Comparison of ENCODE assay signal across 8 mouse cellular contexts in the genomic region with DNA sequence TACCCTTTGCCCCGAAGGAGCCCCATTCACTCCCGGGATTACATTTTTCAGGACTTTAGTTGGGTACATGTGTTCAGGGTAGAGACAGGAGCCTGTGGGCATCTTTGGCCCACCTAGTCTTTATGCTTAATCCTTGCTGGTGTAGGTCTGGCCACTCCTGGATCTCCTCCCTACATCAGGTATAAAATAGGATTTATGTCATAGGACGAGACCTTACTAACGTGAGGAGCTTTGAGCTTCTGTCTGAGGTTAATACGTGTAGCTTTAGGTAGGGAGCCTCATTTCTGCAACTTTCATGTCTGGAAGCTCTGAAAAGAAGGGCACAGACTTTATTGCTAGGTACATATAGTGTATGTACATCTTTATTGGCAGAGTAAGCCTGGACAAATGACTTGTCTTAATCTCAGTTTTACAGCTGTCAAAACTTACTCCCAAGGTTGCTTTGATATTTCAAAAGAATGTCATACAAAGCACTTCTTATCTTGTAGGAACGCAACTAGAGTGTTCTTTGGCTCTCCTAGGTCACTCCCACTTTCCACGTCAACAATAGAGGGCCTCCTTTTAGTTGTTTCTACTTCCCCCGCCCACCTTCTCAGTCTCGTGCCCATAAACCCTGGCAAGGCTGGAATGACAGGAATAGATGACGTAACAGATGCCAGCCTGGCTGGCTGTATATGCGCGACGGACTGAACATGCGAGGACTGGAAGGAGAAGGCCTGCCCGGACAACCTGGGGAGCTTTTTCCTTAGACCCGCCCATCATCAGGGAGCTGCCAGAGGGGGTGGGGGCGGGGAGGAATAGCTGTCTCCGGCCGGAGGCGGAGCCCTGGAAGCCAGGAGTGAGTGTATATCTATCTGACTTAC. TPM values are rescaled to one million over a fixed set of nuclear protein-coding genes. Genes with fewer than 3 reads are reported as not detected.
DNase-seq lines count a peak whose midpoint lies in the region; ATAC-seq and TF ChIP-seq lines count a peak whose summit lies in the region.

No protein-coding gene starts in this region.

- peaks cover 7% of the 10 kb centered on the region for H3K36me3 ChIP-seq in forebrain, embryonic 13.5 days (ENCODE audit: poor library complexity, severe bottlenecking)
- H3K36me3 ChIP-seq in liver, embryonic 16.5 days (ENCODE audit: control insufficient read depth, insufficient read depth) = no peaks in the 10 kb centered on the region
- H3K36me3 ChIP-seq in neural tube, embryonic 12.5 days = peaks cover 7% of the 10 kb centered on the region
- H3K36me3 ChIP-seq in testis, adult 2 months (ENCODE audit: control insufficient read depth, insufficient read depth, low read length) = no peaks in the 10 kb centered on the region

- peaks cover 34% of the 10 kb centered on the region for H3K4me1 ChIP-seq in forebrain, embryonic 13.5 days
- H3K4me1 ChIP-seq in liver, embryonic 16.5 days (ENCODE audit: control insufficient read depth, low read depth, low read length) = peaks cover 62% of the 10 kb centered on the region
- H3K4me1 ChIP-seq in neural tube, embryonic 12.5 days = peaks cover 27% of the 10 kb centered on the region
- H3K4me1 ChIP-seq in testis, adult 2 months (ENCODE audit: control insufficient read depth, insufficient read depth, low read length) = peaks cover 5% of the 10 kb centered on the region

- TF ChIP-seq POLR2A in testis, adult 2 months (IDR thresholded peaks at IDR 0.05; ENCODE audit: control insufficient read depth, low read depth, low read length) = peak; percentile 65; the same call in 1 of the 2 replicates

- peak overlapping the region; percentile 93 for H3K4me2 ChIP-seq in forebrain, embryonic 13.5 days
- peak overlapping the region; percentile 82 for H3K4me2 ChIP-seq in liver, embryonic 16.5 days (ENCODE audit: low read depth, low read length)
- peak overlapping the region; percentile 92 for H3K4me2 ChIP-seq in neural tube, embryonic 12.5 days (replicated peaks)

- ATAC-seq in forebrain, embryonic 13.5 days = peak; percentile 41; the same call in 1 of the 2 replicates
- peak; percentile 60 for ATAC-seq in liver, embryonic 16.5 days (ENCODE audit: low read depth)
- ATAC-seq in neural tube, embryonic 12.5 days (ENCODE audit: low FRiP score, low read depth) = no peak

- DNase-seq in ES-CJ7 (ENCODE audit: low read depth, low spot score) = peak; percentile 81
- DNase-seq in c-Kit-positive CD71-positive TER-119-negative erythroid progenitor cells, embryonic 14.5 days (ENCODE audit: low read depth) = peak; percentile 95
- peak; percentile 67 for DNase-seq in heart, postnatal 25 days (ENCODE audit: low spot score)
- peak; percentile 92 for DNase-seq in large intestine, adult 2 months (ENCODE audit: low read depth, low spot score)

- H3K9ac ChIP-seq in forebrain, embryonic 13.5 days = peak overlapping the region; percentile 86
- H3K9ac ChIP-seq in liver, embryonic 16.5 days (ENCODE audit: low read depth, low read length) = peak overlapping the region; percentile 94
- 0 out of 2 replicates have a peak overlapping the region, but pooled peaks have one; percentile 10 for H3K9ac ChIP-seq in neural tube, embryonic 12.5 days

- peak overlapping the region; percentile 32; the same call in 1 of the 2 replicates for H3K27ac ChIP-seq in forebrain, embryonic 13.5 days
- peak overlapping the region; percentile 93 for H3K27ac ChIP-seq in liver, embryonic 16.5 days (ENCODE audit: low read length)
- H3K27ac ChIP-seq in neural tube, embryonic 12.5 days = no peak overlapping the region
- peak overlapping the region; percentile 83 for H3K27ac ChIP-seq in testis, adult 2 months (ENCODE audit: control insufficient read depth, insufficient read depth, low read depth, low read length)

- H3K9me3 ChIP-seq in forebrain, embryonic 13.5 days (replicated peaks) = no peaks in the 10 kb centered on the region
- no peaks in the 10 kb centered on the region for H3K9me3 ChIP-seq in liver, embryonic 16.5 days (replicated peaks; ENCODE audit: control insufficient read depth, low read length)
- no peaks in the 10 kb centered on the region for H3K9me3 ChIP-seq in neural tube, embryonic 12.5 days

- peak overlapping the region; percentile 88 for H3K4me3 ChIP-seq in forebrain, embryonic 13.5 days
- H3K4me3 ChIP-seq in liver, embryonic 16.5 days (ENCODE audit: low read depth, low read length) = peak overlapping the region; percentile 89
- H3K4me3 ChIP-seq in neural tube, embryonic 12.5 days = peak overlapping the region; percentile 84
- H3K4me3 ChIP-seq in testis, adult 2 months (ENCODE audit: control insufficient read depth, low read depth, low read length) = peak overlapping the region; percentile 88

- TF ChIP-seq CTCF in testis, adult 2 months (IDR thresholded peaks at IDR 0.05; ENCODE audit: control insufficient read depth, insufficient read depth, insufficient replicate concordance, low read depth, low read length) = no peak

- intact Hi-C loops in heart, postnatal 25 days (cut with DNase I) = no loop called here

- H3K27me3 ChIP-seq in forebrain, embryonic 13.5 days = peaks cover 17% of the 10 kb centered on the region
- H3K27me3 ChIP-seq in liver, embryonic 16.5 days (ENCODE audit: control insufficient read depth, insufficient read depth, low read depth, low read length) = no peaks in the 10 kb centered on the region; the same call in 1 of the 2 replicates
- H3K27me3 ChIP-seq in neural tube, embryonic 12.5 days (replicated peaks) = no peaks in the 10 kb centered on the region
- H3K27me3 ChIP-seq in testis, adult 2 months (ENCODE audit: control insufficient read depth, insufficient read depth, low read length) = no peaks in the 10 kb centered on the region

- WGBS in forebrain, embryonic 13.5 days = 5% methylated on average over 20 of the region's 20 CpGs
- WGBS in large intestine, adult 2 months = 4% methylated on average over 20 of the region's 20 CpGs
- 7% methylated on average over 20 of the region's 20 CpGs for WGBS in liver, embryonic 16.5 days (ENCODE audit: insufficient replicate concordance)
- WGBS in neural tube, embryonic 12.5 days = 7% methylated on average over 20 of the region's 20 CpGs

RNA-seq across cellular contexts. Expression of a gene that starts 0.7 kb away (rescaled TPM):
- polyA plus RNA-seq in forebrain, embryonic 13.5 days (2015; fragmentation: Nextera tagmentation; extraction: Ambion mirVana) = 77.3 and 88.0 TPM in 2 replicates
- 10 to 100 TPM; 35.6 to 37.8 TPM for total RNA-seq in heart, postnatal 25 days (2021)
- 45.7 and 70.2 TPM in 2 replicates for polyA plus RNA-seq in large intestine, adult 2 months (2012; rRNA removed)
- polyA plus RNA-seq in liver, embryonic 16.5 days (2015; fragmentation: Nextera tagmentation; extraction: Ambion mirVana) = 36.6 and 38.4 TPM in 2 replicates
- polyA plus RNA-seq in neural tube, embryonic 12.5 days (2016; fragmentation: Nextera tagmentation; extraction: Ambion mirVana) = 70.4 and 72.2 TPM in 2 replicates
- 96.2 and 111 TPM in 2 replicates for polyA plus RNA-seq in testis, adult 2 months (2012; rRNA removed)

RNA-seq across cellular contexts. Expression of a gene that starts 10.2 kb away (rescaled TPM):
- polyA plus RNA-seq in forebrain, embryonic 13.5 days (2015; fragmentation: Nextera tagmentation; extraction: Ambion mirVana) = not detected in 2 replicates
- total RNA-seq in heart, postnatal 25 days (2021) = not detected
- not detected in 2 replicates for polyA plus RNA-seq in large intestine, adult 2 months (2012; rRNA removed)
- polyA plus RNA-seq in liver, embryonic 16.5 days (2015; fragmentation: Nextera tagmentation; extraction: Ambion mirVana) = not detected in 2 replicates
- polyA plus RNA-seq in neural tube, embryonic 12.5 days (2016; fragmentation: Nextera tagmentation; extraction: Ambion mirVana) = not detected in 2 replicates
- polyA plus RNA-seq in testis, adult 2 months (2012; rRNA removed) = not detected in 2 replicates

RNA-seq across cellular contexts. Expression of a gene that starts 37.0 kb away (rescaled TPM):
- not detected in 2 replicates for polyA plus RNA-seq in forebrain, embryonic 13.5 days (2015; fragmentation: Nextera tagmentation; extraction: Ambion mirVana)
- total RNA-seq in heart, postnatal 25 days (2021) = not detected
- 0.31 and 0.78 TPM in 2 replicates for polyA plus RNA-seq in large intestine, adult 2 months (2012; rRNA removed)
- polyA plus RNA-seq in liver, embryonic 16.5 days (2015; fragmentation: Nextera tagmentation; extraction: Ambion mirVana) = 0.60 and 0.85 TPM in 2 replicates
- polyA plus RNA-seq in neural tube, embryonic 12.5 days (2016; fragmentation: Nextera tagmentation; extraction: Ambion mirVana) = 0.15 TPM in 1 of 2 replicates, not detected in the other
- polyA plus RNA-seq in testis, adult 2 months (2012; rRNA removed) = 274 and 283 TPM in 2 replicates

RNA-seq across cellular contexts. Expression of a gene that starts 37.5 kb away (rescaled TPM):
- 1.2 and 1.3 TPM in 2 replicates for polyA plus RNA-seq in forebrain, embryonic 13.5 days (2015; fragmentation: Nextera tagmentation; extraction: Ambion mirVana)
- 1 to 10 TPM; 7.2 to 7.7 TPM for total RNA-seq in heart, postnatal 25 days (2021)
- polyA plus RNA-seq in large intestine, adult 2 months (2012; rRNA removed) = not detected in 2 replicates
- polyA plus RNA-seq in liver, embryonic 16.5 days (2015; fragmentation: Nextera tagmentation; extraction: Ambion mirVana) = 0.12 and 0.47 TPM in 2 replicates
- polyA plus RNA-seq in neural tube, embryonic 12.5 days (2016; fragmentation: Nextera tagmentation; extraction: Ambion mirVana) = 0.82 and 1.0 TPM in 2 replicates
- 0.11 and 0.16 TPM in 2 replicates for polyA plus RNA-seq in testis, adult 2 months (2012; rRNA removed)

RNA-seq across cellular contexts. Expression of a gene that starts 38.2 kb away (rescaled TPM):
- not detected in 2 replicates for polyA plus RNA-seq in forebrain, embryonic 13.5 days (2015; fragmentation: Nextera tagmentation; extraction: Ambion mirVana)
- 1 to 10 TPM; 2.7 to 3.3 TPM for total RNA-seq in heart, postnatal 25 days (2021)
- polyA plus RNA-seq in large intestine, adult 2 months (2012; rRNA removed) = not detected in 2 replicates
- polyA plus RNA-seq in liver, embryonic 16.5 days (2015; fragmentation: Nextera tagmentation; extraction: Ambion mirVana) = not detected in 2 replicates
- not detected in 2 replicates for polyA plus RNA-seq in neural tube, embryonic 12.5 days (2016; fragmentation: Nextera tagmentation; extraction: Ambion mirVana)
- 0.20 TPM in 2 replicates for polyA plus RNA-seq in testis, adult 2 months (2012; rRNA removed)

Comparison
In these comparisons a context has a peak if more than half of its experiments do, and no peak if none do; other contexts are left out.
1. H3K9ac ChIP-seq: peak in every context shown above with its lines; median percentile 94 in liver, embryonic 16.5 days; 86 in forebrain, embryonic 13.5 days; 10 in neural tube, embryonic 12.5 days.
2. RNA of a gene that starts 37.0 kb away (polyA plus RNA-seq): 274 to 283 TPM in testis, adult 2 months; 0.60 to 0.85 TPM in liver, embryonic 16.5 days, 0.31 to 0.78 TPM in large intestine, adult 2 months, 0.15 TPM in neural tube, embryonic 12.5 days and not detected in forebrain, embryonic 13.5 days; every median in the first group is over 100 times any median in the second.
3. Peak in every context shown above with its lines, with median percentiles within 50 percentile points of each other: DNase-seq, H3K4me2 ChIP-seq and H3K4me3 ChIP-seq.